Mouse (Mus musculus) heart, postnatal 36 days (tissue): ENCODE data around the gene Tcerg1l. TPM values are rescaled to one million over a fixed set of nuclear protein-coding genes. Genes with fewer than 3 reads are reported as not detected.

Source experiments
- DNase-seq, 2 experiments: peaks; one replicate each; pipeline ENCODE4 v3.0.0; 2021 to 2022
- intact Hi-C: fragments of 180-260 bp; cut with DNase I; formaldehyde crosslinking; loops from one replicate; pipeline ENCODE4 v1.15.1; 2025
- total RNA-seq, 2 experiments: library from RNA; stranded (reverse); gene quantifications; 2 replicates each; pipeline ENCODE4 v1.2.3; 2021

Tcerg1l gene
- total RNA-seq, 2 experiments from 2014 or later, result not detected

DNA sequence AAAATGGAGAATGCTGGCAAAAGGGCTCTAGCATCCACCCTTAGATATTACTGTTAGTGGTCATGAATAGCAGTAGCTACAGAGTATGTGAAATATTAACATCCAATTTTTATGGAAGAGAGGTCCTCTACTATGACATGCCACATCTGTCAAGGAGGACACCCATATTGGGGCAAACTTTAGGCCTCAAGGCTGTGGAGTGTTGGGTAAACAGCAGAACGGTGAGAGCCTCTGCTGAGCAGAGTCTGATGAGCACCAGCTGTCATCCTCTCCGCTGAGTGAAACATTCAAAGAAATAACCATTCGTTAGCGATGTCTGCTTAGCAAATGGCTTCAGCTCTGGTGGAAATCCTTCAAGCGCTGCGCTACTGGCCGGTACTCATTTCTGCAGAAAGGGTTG is 30.0 kb downstream of the Tcerg1l start:
- intact Hi-C loops, result no loop called here
- DNase-seq, result no peak

DNA sequence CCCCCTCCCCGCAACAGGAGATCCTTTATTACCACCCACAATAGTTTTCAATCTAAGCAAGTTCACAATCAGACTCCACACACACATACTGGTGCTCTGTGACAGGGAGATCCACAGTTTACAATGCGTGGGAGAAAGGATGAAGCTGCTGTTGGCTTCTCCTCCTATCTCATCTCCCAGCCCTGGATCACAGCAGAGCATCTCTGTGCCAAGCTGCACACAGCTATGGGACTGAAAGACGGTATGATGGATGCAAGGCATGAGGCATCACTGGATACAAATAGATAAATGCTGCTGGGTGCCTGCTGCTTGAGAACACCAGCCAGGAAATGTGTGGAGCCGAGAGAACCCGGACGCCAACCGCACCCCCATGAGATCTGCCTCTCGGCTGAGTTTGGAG is 32.0 kb downstream of the Tcerg1l start:
- intact Hi-C loops, result no loop called here
- DNase-seq, result no peak

GRCm38 (mm10) chr7:138357475-138357874 is 40.1 kb downstream of the Tcerg1l start:
- intact Hi-C loops, result no loop called here
- DNase-seq, result no peak

GRCm38 (mm10) chr7:138356655-138357449 is 40.7 kb downstream of the Tcerg1l start:
- intact Hi-C loops, result no loop called here
- no peak for DNase-seq

- intact Hi-C loops, result no loop called here
These were observed 52.1 kb downstream of the Tcerg1l start for GRCm38 (mm10) chr7:138345451-138345850.

GRCm38 (mm10) chr7:138338451-138338850 is 59.1 kb downstream of the Tcerg1l start:
- intact Hi-C loops, result no loop called here
- no peak for DNase-seq

More at GRCm38 (mm10) chr7:138345451-138345850, 52.1 kb downstream of the Tcerg1l start:
- no peak for DNase-seq

GRCm38 (mm10) chr7:138337946-138338345 is 59.6 kb downstream of the Tcerg1l start:
- no peak for DNase-seq
- intact Hi-C loops, result no loop called here

DNA sequence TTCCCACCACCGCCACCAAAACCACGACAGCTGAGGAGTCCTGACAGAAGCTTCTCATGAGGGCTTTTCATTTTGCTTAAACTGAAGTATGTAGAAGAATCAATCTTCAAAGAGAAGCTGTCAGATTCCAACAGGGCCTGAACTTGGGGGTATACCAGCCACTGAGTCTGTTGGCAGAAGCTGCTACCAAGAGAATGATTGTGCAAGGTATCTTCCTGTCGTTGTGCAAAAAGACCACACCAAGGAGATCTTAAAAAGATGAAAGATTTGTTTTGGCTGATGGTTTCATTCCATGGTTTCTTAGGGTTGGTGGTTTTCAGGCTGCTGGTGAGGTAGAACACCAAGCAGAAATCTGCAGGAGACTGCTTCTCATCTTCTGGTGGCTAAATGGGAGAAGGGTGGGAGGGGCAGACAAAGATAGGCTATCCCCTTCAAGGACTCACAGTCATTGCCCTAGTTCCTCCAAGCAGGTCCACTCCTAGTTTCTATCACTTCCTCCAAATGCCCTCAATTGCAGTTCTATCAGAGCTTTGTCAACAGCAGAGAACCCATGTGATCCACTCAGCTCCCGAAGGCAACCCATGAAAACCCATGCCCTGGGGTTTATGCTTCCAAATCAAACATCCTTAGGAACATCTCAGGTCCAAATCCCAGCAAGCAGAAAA is 64.9 kb downstream of the Tcerg1l start:
- intact Hi-C loops, result no loop called here
- DNase-seq, result no peak

DNA sequence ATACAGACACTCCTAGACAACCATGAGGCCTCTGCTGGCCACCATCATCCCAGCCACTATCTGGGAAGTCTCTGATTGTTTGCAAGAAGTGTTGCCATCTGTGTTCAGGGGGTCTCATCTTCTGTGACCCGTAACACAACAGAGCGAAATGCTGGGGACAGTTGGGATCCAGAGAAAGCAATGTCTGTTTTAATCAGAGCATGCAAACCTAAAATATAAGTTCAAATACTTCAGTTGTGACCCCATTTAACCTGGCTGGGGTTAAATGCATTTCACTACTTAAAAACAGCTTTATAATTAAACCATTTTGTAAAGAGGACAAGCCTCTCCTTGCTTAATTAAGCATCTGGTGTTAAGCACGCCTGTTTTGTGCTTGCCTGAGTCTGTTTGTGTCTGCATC is 66.3 kb downstream of the Tcerg1l start:
- intact Hi-C loops, result no loop called here
- no peak for DNase-seq

DNA sequence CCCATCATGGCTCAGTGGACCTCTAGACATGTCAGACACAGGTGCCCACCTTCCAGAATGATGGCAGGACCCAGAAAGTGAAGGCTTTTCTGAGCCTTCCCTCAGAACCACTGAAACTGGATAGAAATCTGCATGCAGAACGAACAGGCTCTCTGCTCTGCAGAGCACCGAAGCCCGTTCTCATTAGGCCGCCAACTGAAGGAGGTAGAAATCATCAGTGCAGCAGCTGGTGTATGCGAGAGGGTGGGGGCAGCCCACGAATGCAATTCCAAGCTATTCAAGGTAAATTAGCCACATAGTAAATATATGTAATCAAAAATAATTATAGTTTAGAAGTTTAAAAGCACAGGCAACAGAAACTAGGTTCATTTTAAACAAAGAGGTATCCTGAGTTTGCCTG is 68.9 kb downstream of the Tcerg1l start:
- intact Hi-C loops, result no loop called here
- DNase-seq, result no peak

DNA sequence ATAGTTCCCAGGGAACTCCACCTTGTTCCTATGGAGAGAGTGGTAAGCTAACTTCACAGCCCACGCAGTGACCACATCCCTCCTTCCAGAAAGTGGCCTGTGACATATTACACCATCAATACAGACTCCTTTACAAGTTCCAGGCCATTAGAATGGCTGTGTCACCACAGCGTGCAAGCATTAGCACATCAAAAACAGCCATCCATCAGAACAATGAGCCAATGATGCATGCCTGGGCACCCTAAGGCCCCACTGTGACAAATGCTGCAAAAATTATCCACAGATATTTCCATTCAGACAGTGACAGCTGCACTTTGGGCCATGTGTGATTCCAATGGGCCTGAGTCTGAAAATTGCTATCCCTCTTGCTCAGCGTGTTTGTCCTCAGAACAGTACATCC is 70.8 kb downstream of the Tcerg1l start:
- intact Hi-C loops, result no loop called here
- DNase-seq, result no peak

GRCm38 (mm10) chr7:138313733-138314132 is 83.8 kb downstream of the Tcerg1l start:
- no peak for DNase-seq
- intact Hi-C loops, result no loop called here

DNA sequence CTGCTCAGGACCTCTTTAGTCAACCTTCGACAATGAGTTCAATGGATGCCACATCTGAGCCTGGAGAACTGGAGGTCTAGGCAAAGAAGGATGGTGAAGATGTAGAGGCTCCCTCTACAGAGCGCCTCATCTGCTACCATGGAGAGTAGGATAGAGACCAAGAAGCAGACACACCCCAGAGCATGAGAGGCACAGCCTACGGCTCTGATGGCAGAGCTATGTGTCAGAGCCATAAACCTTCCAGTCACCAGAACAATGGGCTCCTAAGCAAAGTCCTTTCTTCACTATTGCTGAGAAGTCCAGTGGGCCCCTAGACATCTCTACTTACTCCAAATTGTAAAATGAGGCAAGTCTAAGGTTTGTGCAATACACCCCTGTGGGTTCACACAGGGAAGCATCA is 91.4 kb downstream of the Tcerg1l start:
- no peak for DNase-seq
- intact Hi-C loops, result no loop called here

DNA sequence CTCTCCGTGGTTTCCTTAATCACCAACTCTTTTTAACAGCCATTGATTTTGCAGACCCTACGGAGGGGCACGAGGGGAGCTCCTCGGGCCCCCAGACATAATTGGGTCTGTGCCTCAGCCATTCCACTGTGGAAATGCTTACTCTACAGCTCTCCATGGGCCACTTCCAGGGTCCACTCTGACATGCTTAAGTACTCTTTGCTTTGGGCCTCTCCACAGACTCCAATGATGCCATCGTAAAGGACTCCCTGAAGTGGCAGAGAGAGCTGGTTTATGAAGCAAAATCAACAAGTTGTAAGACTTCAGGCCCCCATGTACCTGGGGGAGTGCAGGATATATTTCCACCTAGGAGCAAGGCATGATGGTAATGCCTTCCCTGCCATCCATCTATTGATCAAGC is 112.7 kb downstream of the Tcerg1l start:
- DNase-seq, result no peak

GRCm38 (mm10) chr7:138275263-138275662 is 122.3 kb downstream of the Tcerg1l start:
- DNase-seq, result no peak
- intact Hi-C loops, result no loop called here

More for the DNA sequence above, 112.7 kb downstream of the Tcerg1l start:
- intact Hi-C loops, result no loop called here

GRCm38 (mm10) chr7:138271328-138271727 is 126.2 kb downstream of the Tcerg1l start:
- DNase-seq, result no peak

DNA sequence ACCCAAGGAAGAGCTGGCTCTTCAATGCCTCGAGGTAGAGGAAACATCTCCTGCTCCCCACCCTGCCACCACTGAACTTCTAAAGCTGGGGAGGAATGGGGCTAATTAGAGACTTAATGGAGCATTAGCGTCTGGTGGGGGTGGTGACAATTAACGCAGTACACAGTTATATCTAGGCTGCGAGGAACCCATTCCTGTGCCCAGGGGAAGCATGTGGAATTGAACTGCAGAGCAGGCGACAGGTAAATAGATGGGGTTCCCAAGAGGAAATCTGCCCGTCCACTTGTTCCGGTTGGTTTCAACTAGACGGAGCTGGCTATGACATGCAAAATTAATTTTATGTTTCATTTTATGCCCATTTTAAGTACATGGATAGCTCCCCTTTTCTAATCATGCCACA is 128.1 kb downstream of the Tcerg1l start:
- intact Hi-C loops, result no loop called here
- DNase-seq, result no peak

More at GRCm38 (mm10) chr7:138271328-138271727, 126.2 kb downstream of the Tcerg1l start:
- intact Hi-C loops, result no loop called here

GRCm38 (mm10) chr7:138267976-138268646 is 129.4 kb downstream of the Tcerg1l start:
- intact Hi-C loops, result no loop called here
- no peak for DNase-seq

DNA sequence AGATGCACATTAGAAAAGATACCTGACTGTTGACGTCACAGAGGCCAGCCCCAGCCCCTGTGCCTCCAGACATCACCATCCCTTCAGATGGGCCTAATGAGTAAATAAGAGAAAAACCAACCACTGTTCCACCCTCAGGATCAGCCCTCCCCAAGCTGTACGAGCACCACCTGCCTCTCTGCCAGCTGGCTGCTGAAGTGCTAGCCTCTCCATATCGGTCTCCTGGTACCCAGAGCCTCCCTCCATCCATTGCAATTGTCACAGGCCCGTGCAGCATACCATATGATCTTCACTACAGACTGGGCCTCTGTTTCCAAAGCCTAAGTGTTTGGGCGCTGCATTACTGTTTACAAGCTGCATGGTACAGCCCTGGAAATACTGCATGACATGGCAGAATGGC is 148.9 kb downstream of the Tcerg1l start:
- no peak for DNase-seq
- intact Hi-C loops, result no loop called here

- intact Hi-C loops, result no loop called here
- DNase-seq, result no peak
These were observed 149.4 kb downstream of the Tcerg1l start for GRCm38 (mm10) chr7:138248176-138248575.

- intact Hi-C loops, result no loop called here
- DNase-seq, result no peak
These were observed 150.8 kb downstream of the Tcerg1l start for GRCm38 (mm10) chr7:138246684-138247083.

- intact Hi-C loops, result no loop called here
These were observed 155.3 kb downstream of the Tcerg1l start for GRCm38 (mm10) chr7:138242229-138242628.

More at GRCm38 (mm10) chr7:138242229-138242628, 155.3 kb downstream of the Tcerg1l start:
- DNase-seq, result no peak
